Mouse (Mus musculus) fibroblast of lung, adult 2 months (primary cell): ENCODE results near the gene Dnmt3b.

ENCODE experiments used
- DNase-seq: peaks from one replicate; pipeline ENCODE4 v3.0.0-alpha.2; 2011; ENCODE audit warnings: low read depth

Dnmt3b gene

DNA sequence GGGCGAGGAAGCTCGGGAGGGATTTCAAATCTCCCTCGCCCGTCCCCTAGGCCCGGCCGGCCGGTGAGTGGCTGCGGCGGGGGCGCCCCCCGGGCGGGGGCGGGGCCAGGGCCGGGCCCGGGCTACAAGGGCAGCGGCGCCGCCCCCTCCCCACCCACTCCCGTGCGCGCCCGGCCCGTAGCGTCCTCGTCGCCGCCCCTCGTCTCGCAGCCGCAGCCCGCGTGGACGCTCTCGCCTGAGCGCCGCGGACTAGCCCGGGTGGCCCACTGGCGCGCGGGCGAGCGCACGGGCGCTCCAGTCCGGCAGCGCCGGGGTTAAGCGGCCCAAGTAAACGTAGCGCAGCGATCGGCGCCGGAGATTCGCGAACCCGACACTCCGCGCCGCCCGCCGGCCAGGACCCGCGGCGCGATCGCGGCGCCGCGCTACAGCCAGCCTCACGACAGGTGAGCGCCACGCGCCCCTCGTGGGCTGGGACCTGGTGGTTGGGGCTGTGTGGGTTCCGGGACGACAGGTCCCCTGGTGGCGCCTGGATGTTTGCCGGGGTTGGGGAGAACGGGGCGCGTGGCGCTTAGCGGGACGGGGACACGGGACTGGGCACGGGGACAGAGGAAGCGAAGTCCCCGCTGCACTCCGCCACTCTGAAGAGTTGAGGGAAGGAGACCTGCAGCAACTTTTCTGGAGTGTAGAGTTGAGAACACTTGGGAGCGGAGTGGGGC is at the start of gene Dnmt3b:
Gene Dnmt3b (plus strand): TSS at position 153 of the 716 bp plus-strand sequence.
- DNase-seq, result peak; percentile 6

GRCm38 (mm10) chr2:153600021-153600666 is 49.1 kb upstream of the Dnmt3b start:
- peak; percentile 48 for DNase-seq

- no peak for DNase-seq
Observed at GRCm38 (mm10) chr2:153600667-153601648, 48.3 kb upstream of the Dnmt3b start.

DNA sequence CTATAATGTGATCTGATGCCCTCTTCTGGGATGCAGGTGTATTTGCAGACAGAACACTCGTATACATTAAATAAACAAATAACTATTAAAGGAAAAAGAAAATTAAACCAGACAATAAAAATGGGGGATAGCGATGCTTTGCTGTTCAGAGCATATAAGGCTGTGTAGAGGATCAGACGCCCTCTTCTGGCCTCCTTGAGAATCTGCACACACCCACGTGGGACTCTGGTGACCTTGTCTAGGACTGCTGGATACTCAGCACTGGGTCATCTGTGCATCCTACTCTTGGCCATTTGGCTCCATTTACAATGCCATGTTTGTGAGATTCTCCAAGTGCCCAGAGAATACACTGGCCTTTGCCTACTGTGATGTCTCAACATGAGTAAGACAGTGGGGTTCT is 45.5 kb upstream of the Dnmt3b start:
- DNase-seq, result no peak

DNA sequence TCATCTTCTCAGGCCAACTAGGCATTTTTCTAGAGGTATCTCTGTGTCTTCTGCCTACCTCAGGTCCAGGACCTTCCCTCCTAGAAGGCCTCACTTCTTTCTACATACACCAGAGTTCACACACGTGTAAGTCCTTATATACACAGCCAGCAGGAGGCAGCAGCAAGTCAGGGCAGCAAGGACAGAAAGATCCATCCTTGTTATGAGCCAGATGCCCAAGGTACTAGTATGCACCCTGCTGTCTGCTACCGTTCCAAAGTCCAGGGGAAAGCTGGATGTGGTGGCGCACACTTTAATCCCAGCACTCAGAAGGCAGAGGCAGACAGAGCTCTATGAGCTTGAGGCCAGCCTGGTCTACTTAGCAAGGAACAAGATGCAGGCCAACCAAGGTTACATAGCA is 42.8 kb upstream of the Dnmt3b start:
- no peak for DNase-seq

- no peak for DNase-seq
Observed at GRCm38 (mm10) chr2:153607870-153608515, 41.3 kb upstream of the Dnmt3b start.

DNA sequence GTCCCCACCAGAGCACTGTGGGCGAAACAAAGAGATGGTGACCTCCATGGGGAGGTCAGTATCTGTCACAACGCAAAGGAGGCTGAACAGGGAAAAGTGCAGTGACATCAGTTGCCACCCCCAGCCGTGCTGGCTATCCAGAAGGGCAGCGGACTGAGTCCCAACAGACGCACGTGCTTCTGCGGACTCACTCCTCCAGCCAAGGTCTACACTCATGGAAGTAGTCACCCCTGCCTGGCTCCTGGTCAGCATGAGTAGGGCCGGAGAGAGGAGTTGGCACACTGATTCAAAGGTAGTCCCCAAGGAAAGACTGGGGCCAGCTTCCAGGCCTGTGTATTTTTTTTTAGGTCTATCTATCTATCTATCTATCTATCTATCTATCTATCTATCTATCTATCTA is 40.2 kb upstream of the Dnmt3b start:
- DNase-seq, result no peak

DNA sequence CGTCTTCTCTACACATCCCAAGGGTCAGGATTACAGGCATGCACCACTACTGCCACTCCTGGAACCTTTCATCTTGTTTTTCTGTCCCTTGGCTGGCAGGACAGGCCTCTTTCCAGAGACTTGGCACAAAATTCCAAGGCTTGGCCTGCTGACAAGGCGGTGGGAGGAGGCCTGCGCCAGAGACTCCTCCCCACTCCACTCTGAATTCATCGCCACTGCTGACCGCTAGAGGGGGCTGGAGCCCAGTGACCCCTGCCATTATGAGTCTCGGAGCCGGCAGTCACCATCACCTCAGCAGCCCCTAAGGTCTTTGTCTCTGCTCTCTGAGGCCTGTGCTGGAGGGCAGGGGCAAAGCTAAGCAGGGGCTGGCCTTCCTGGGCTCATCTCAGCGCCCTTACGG is 39.7 kb upstream of the Dnmt3b start:
- peak; percentile 46 for DNase-seq

GRCm38 (mm10) chr2:153610426-153611240 is 38.6 kb upstream of the Dnmt3b start:
- no peak for DNase-seq

GRCm38 (mm10) chr2:153611241-153611630 is 38.0 kb upstream of the Dnmt3b start:
- no peak for DNase-seq

GRCm38 (mm10) chr2:153611743-153612142 is 37.5 kb upstream of the Dnmt3b start:
- no peak for DNase-seq

- DNase-seq, result no peak
Observed at GRCm38 (mm10) chr2:153612594-153613281, 36.5 kb upstream of the Dnmt3b start.

DNA sequence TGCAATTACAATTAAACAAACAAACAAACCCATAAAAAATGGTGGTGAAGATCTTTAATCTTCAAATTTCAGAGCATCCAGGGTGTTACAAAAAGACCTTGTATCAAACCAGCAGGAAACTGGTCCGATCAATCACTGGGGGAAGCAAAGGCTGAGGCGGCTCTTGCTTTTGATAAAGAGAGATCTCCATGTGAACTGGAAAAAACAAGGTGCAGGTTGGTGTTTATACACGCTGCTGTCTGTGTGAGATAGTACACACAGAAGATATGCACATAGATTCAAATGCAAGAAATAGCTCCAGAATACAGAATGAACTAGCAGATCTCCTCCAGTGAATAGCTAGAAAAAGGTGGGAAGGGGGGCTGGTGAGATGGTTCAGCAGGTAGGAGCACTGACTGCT is 32.4 kb upstream of the Dnmt3b start:
- DNase-seq, result no peak

DNA sequence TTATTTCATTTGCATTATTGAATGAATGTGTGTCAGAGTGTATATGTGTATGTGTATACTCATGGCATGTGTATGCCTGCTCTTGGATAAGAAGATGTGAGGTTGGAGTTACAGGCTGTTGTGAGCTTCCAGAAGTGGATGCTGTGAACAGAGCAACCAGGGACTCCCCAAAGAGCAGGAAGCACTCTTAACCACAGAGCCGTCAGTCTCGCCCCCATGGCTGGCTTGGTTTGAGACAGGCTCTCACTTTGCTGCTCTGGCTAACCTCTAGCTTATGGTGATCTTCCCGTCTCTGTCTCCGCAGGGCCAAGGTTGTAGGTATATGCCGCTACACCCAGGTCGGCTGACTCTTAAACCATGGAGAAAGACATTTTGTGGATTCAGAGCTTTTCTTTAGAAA is 30.8 kb upstream of the Dnmt3b start:
- DNase-seq, result no peak

DNA sequence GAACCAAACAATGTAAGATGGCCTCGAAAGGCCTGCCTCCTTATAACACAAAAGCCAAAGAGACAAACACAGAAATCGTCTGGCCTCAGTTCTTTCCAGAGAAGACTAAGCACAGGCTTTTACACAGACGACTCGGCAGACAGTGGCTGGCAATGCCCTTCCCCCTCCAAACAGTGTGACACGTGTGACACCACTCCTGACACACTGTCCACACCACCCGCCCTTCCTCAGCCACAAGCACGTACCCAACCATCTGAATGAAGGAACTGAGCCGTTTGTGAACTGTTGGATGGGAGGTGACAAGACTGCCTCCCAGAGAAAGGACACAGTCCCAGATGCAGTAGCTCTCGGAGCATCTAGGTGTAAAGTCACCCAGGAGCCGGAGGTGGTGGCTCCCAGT is 30.4 kb upstream of the Dnmt3b start:
- no peak for DNase-seq

- DNase-seq, result no peak
Observed at GRCm38 (mm10) chr2:153622449-153622848, 26.8 kb upstream of the Dnmt3b start.

GRCm38 (mm10) chr2:153630950-153631349 is 18.3 kb upstream of the Dnmt3b start:
- DNase-seq, result no peak

GRCm38 (mm10) chr2:153631976-153632870 is 17.0 kb upstream of the Dnmt3b start, which contains the start of gene Commd7:
Gene Commd7, minus strand, starts transcription at chr2:153632781.
- no peak for DNase-seq

GRCm38 (mm10) chr2:153632871-153633226 is 16.4 kb upstream of the Dnmt3b start:
- no peak for DNase-seq

GRCm38 (mm10) chr2:153633259-153633658 is 16.0 kb upstream of the Dnmt3b start:
- DNase-seq, result no peak
